Mouse (Mus musculus): Measurements from ENCODE around the gene Cldn13. TPM values are rescaled to one million over a fixed set of nuclear protein-coding genes. Genes with fewer than 3 reads are reported as not detected.
"Not testable (repeated sequence)": the region's sequence is repeated elsewhere in the genome, so short reads cannot be mapped to it uniquely, and the experiment has no call there.

Cldn13 gene
- total RNA-seq, 2 experiments from 2014 or later = not detected

- TF ChIP-seq CTCF (conservative IDR thresholded peaks at IDR 0.05) = no peak
- no peak for DNase-seq (ENCODE audit: low spot score in 2 of 2)
- Histone ChIP-seq H3K27ac (no peak overlapping the region), H3K4me3 (no peak overlapping the region)
Observed at GRCm38 (mm10) chr5:134945266-134945959, 30.1 kb upstream of the Cldn13 start.

- DNase-seq (ENCODE audit: low spot score in 2 of 2) = no peak
- TF ChIP-seq CTCF (conservative IDR thresholded peaks at IDR 0.05) = no peak
- no peak overlapping the region for H3K27ac ChIP-seq
- no peak overlapping the region for H3K4me3 ChIP-seq
Observed at GRCm38 (mm10) chr5:134944179-134944578, 28.9 kb upstream of the Cldn13 start.

GRCm38 (mm10) chr5:134942740-134943139, 27.4 kb upstream of the Cldn13 start:
- DNase-seq (ENCODE audit: low spot score in 2 of 2) = no peak
- TF ChIP-seq CTCF (conservative IDR thresholded peaks at IDR 0.05) = no peak
- H3K4me3 ChIP-seq = no peak overlapping the region
- no peak overlapping the region for H3K27ac ChIP-seq

GRCm38 (mm10) chr5:134941472-134942209, 26.3 kb upstream of the Cldn13 start:
- TF ChIP-seq CTCF (conservative IDR thresholded peaks at IDR 0.05) = no peak
- Histone ChIP-seq H3K4me3 (no peak overlapping the region), H3K27ac (no peak overlapping the region)
- DNase-seq (ENCODE audit: low spot score in 2 of 2) = no peak

- not testable (repeated sequence) for DNase-seq (ENCODE audit: low spot score in 2 of 2); H3K4me3 ChIP-seq; H3K27ac ChIP-seq
Observed at GRCm38 (mm10) chr5:134939554-134939953, 24.2 kb upstream of the Cldn13 start.

GRCm38 (mm10) chr5:134939069-134939468, 23.7 kb upstream of the Cldn13 start:
- Histone ChIP-seq H3K4me3 (no peak overlapping the region), H3K27ac (no peak overlapping the region)
- TF ChIP-seq CTCF (conservative IDR thresholded peaks at IDR 0.05) = no peak
- no peak for DNase-seq (ENCODE audit: low spot score in 2 of 2)

GRCm38 (mm10) chr5:134936626-134937185, 21.4 kb upstream of the Cldn13 start:
- no peak overlapping the region for H3K27ac ChIP-seq
- H3K4me3 ChIP-seq = no peak overlapping the region
- no peak for TF ChIP-seq CTCF (conservative IDR thresholded peaks at IDR 0.05)
- no peak for DNase-seq (ENCODE audit: low spot score in 2 of 2)

GRCm38 (mm10) chr5:134936051-134936450, 20.7 kb upstream of the Cldn13 start:
- TF ChIP-seq CTCF (conservative IDR thresholded peaks at IDR 0.05) = no peak
- Histone ChIP-seq H3K4me3 (no peak overlapping the region), H3K27ac (no peak overlapping the region)
- no peak for DNase-seq (ENCODE audit: low spot score in 2 of 2)

- no peak overlapping the region for H3K4me3 ChIP-seq
- H3K27ac ChIP-seq = no peak overlapping the region
- TF ChIP-seq CTCF (conservative IDR thresholded peaks at IDR 0.05) = no peak
- no peak for DNase-seq (ENCODE audit: low spot score in 2 of 2)
Observed at GRCm38 (mm10) chr5:134934666-134935065, 19.3 kb upstream of the Cldn13 start.

- not testable (repeated sequence) for H3K27ac ChIP-seq; H3K4me3 ChIP-seq; DNase-seq (ENCODE audit: low spot score in 2 of 2)
Observed at GRCm38 (mm10) chr5:134933686-134934085, 18.4 kb upstream of the Cldn13 start.

GRCm38 (mm10) chr5:134933281-134933680, 18.0 kb upstream of the Cldn13 start:
- Histone ChIP-seq H3K27ac (no peak overlapping the region), H3K4me3 (no peak overlapping the region)
- DNase-seq (ENCODE audit: low spot score in 2 of 2) = no peak
- TF ChIP-seq CTCF (conservative IDR thresholded peaks at IDR 0.05) = no peak

GRCm38 (mm10) chr5:134932903-134933276, 17.6 kb upstream of the Cldn13 start:
- DNase-seq (ENCODE audit: low spot score in 2 of 2) = peak; percentile 23 to 35
- TF ChIP-seq CTCF (conservative IDR thresholded peaks at IDR 0.05) = peak; percentile 60
- H3K4me3 ChIP-seq = peak overlapping the region; percentile 88
- no peak overlapping the region for H3K27ac ChIP-seq

GRCm38 (mm10) chr5:134932179-134932902, 17.0 kb upstream of the Cldn13 start, which contains the start of gene Mettl27:
Mettl27 (plus strand) TSS chr5:134932368.
- peak within 1 kb of the TSS; percentile 83 for H3K27ac ChIP-seq
- peak within 1 kb of the TSS; percentile 88 for H3K4me3 ChIP-seq
- no peak for TF ChIP-seq CTCF (conservative IDR thresholded peaks at IDR 0.05)
- peak; percentile 79 to 88 for DNase-seq (ENCODE audit: low spot score in 2 of 2)

Data from layer of hippocampus, adult 2 months (tissue).